Mouse (Mus musculus) heart, adult 2 months (tissue): ENCODE measurements around the gene Jsrp1.

Source experiments
- CTCF ChIP-seq: fragments of 200-600 bp; IDR thresholded peaks from 2 replicates; pipeline ENCODE4 v1.8.1; 2022; ENCODE audit warnings: antibody characterized with exemption, mild to moderate bottlenecking, moderate library complexity
- POLR2A ChIP-seq: fragments of 200-500 bp; IDR thresholded peaks from 2 replicates; pipeline ENCODE4 v1.6.1; 2011; ENCODE audit warnings: mild to moderate bottlenecking, low read depth, low read length, control low read depth; ENCODE audit not compliant: insufficient read depth

- TF ChIP-seq POLR2A (0 out of 2 replicates have a peak, but pooled peaks have one; percentile 13), CTCF (no peak)
Measured at GRCm38 (mm10) chr10:80794750-80795149, 18.5 kb downstream of the Jsrp1 start.
